Mouse (Mus musculus): ENCODE measurements around the gene Drosha. TPM values are rescaled to one million over a fixed set of nuclear protein-coding genes. Genes with fewer than 3 reads are reported as not detected.

Gene Drosha
- polyA plus RNA-seq, 1 experiment from 2014 or later = 65.1 TPM

GRCm38 (mm10) chr15:12840737-12841136 lies 16.1 kb downstream of the Drosha start:
- Histone ChIP-seq H3K9ac (no peak overlapping the region), H3K9me3 (replicated peaks) (no peaks in the 10 kb centered on the region), H3K27me3 (no peaks in the 10 kb centered on the region), H3K4me2 (replicated peaks) (no peak overlapping the region), H3K36me3 (peaks cover 83% of the 10 kb centered on the region), H3K4me1 (no peaks in the 10 kb centered on the region), H3K27ac (no peak overlapping the region), H3K4me3 (no peak overlapping the region)
- WGBS = 98% methylated on average over 11 of the region's 11 CpGs
- ATAC-seq (ENCODE audit: low FRiP score) = no peak

DNA sequence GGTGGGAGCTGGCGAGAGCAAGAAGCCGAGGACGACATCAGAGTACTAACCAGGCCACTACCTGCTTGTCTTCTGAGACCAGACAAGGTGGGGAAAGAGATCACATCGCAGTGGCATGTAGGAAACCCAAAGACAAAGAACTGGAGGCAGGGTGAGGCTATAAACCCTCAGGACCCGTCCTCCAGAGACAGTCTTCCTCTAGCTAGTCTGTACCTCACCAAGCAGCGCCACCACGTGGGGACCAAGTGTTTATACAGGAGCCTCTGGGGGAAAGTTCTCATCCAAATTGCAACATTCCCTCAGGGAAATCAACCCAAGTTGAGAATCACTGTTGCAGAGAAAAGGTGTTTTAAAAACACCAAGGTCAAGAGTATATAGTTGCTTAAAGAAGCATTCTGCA lies 18.2 kb downstream of the Drosha start:
- H3K27me3 ChIP-seq = no peaks in the 10 kb centered on the region
- no peak overlapping the region for H3K27ac ChIP-seq
- peaks cover 84% of the 10 kb centered on the region for H3K36me3 ChIP-seq
- H3K4me2 ChIP-seq (replicated peaks) = no peak overlapping the region
- no peaks in the 10 kb centered on the region for H3K4me1 ChIP-seq
- H3K9ac ChIP-seq = no peak overlapping the region
- WGBS = 82% methylated on average over 7 of the region's 7 CpGs
- no peak overlapping the region for H3K4me3 ChIP-seq
- no peak for ATAC-seq (ENCODE audit: low FRiP score)
- no peaks in the 10 kb centered on the region for H3K9me3 ChIP-seq (replicated peaks)

DNA sequence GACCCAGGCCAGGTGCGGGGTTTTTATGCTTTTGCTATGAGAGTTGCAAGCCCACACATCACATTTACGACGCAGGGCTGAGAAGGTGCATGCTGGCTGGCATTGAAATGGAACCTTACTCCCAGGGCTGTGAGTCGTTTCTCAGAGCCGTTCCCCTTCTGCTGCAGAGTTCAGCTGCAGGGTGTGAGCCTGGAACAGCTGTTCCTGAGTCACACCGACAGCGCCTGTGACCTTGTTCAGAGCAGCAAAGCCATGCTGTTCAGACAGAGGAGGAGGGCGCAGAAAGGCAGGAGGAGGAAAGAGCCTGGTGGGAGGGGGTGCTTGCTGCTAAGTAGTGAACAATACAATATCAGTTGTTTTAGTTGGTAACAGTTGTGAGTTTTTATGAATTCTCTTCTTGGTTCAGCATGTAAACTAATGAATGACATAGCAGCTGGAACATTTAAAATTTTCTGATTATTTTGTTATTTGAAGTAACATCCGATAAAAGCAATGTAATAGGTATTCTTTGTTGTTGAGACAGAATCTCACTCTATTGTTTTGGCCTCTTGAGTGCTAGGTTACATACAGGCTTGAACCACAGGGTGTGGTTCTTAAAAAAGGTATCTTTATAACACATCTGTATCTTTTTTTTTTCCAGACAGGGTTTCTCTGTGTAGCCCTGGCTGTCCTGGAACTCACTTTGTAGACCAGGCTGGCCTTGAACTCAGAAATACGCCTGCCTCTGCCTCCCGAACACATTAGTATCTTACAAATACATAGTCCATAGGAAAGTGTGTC lies 23.8 kb downstream of the Drosha start:
- 86% methylated on average over 11 of the region's 11 CpGs for WGBS
- no peak for ATAC-seq (ENCODE audit: low FRiP score)
- H3K27me3 ChIP-seq = no peaks in the 10 kb centered on the region
- no peaks in the 10 kb centered on the region for H3K9me3 ChIP-seq (replicated peaks)
- no peaks in the 10 kb centered on the region for H3K4me1 ChIP-seq
- no peak overlapping the region for H3K9ac ChIP-seq
- peaks cover 87% of the 10 kb centered on the region for H3K36me3 ChIP-seq
- no peak overlapping the region for H3K27ac ChIP-seq
- no peak overlapping the region for H3K4me3 ChIP-seq
- H3K4me2 ChIP-seq (replicated peaks) = no peak overlapping the region

- no peaks in the 10 kb centered on the region for H3K4me1 ChIP-seq
- peaks cover 87% of the 10 kb centered on the region for H3K36me3 ChIP-seq
- H3K4me2 ChIP-seq (replicated peaks) = no peak overlapping the region
- no peak overlapping the region for H3K9ac ChIP-seq
- H3K27ac ChIP-seq = no peak overlapping the region
- no peaks in the 10 kb centered on the region for H3K27me3 ChIP-seq
- WGBS = 83% methylated on average over 4 of the region's 4 CpGs
- no peaks in the 10 kb centered on the region for H3K9me3 ChIP-seq (replicated peaks)
- no peak overlapping the region for H3K4me3 ChIP-seq
- no peak for ATAC-seq (ENCODE audit: low FRiP score)
These were observed 24.8 kb downstream of the Drosha start for GRCm38 (mm10) chr15:12849373-12849772.

GRCm38 (mm10) chr15:12853471-12853870 lies 28.9 kb downstream of the Drosha start:
- H3K9ac ChIP-seq = no peak overlapping the region
- H3K27ac ChIP-seq = no peak overlapping the region
- WGBS = 93% methylated on average over 8 of the region's 8 CpGs
- H3K9me3 ChIP-seq (replicated peaks) = no peaks in the 10 kb centered on the region
- no peaks in the 10 kb centered on the region for H3K4me1 ChIP-seq
- no peaks in the 10 kb centered on the region for H3K27me3 ChIP-seq
- no peak for ATAC-seq (ENCODE audit: low FRiP score)
- peaks cover 91% of the 10 kb centered on the region for H3K36me3 ChIP-seq
- no peak overlapping the region for H3K4me3 ChIP-seq
- no peak overlapping the region for H3K4me2 ChIP-seq (replicated peaks)

GRCm38 (mm10) chr15:12856780-12857179 lies 32.2 kb downstream of the Drosha start:
- H3K9ac ChIP-seq = no peak overlapping the region
- H3K4me3 ChIP-seq = no peak overlapping the region
- no peaks in the 10 kb centered on the region for H3K4me1 ChIP-seq
- H3K27ac ChIP-seq = no peak overlapping the region
- no peaks in the 10 kb centered on the region for H3K27me3 ChIP-seq
- H3K4me2 ChIP-seq (replicated peaks) = no peak overlapping the region
- H3K9me3 ChIP-seq (replicated peaks) = no peaks in the 10 kb centered on the region
- no peak for ATAC-seq (ENCODE audit: low FRiP score)
- WGBS = 97% methylated on average over 6 of the region's 6 CpGs
- peaks cover 92% of the 10 kb centered on the region for H3K36me3 ChIP-seq

GRCm38 (mm10) chr15:12857840-12858516 lies 33.4 kb downstream of the Drosha start:
- no peak for ATAC-seq (ENCODE audit: low FRiP score)
- H3K9me3 ChIP-seq (replicated peaks) = no peaks in the 10 kb centered on the region
- no peaks in the 10 kb centered on the region for H3K4me1 ChIP-seq
- H3K27ac ChIP-seq = no peak overlapping the region
- H3K4me2 ChIP-seq (replicated peaks) = no peak overlapping the region
- WGBS = 94% methylated on average over 12 of the region's 12 CpGs
- H3K9ac ChIP-seq = no peak overlapping the region
- no peaks in the 10 kb centered on the region for H3K27me3 ChIP-seq
- peaks cover 91% of the 10 kb centered on the region for H3K36me3 ChIP-seq
- no peak overlapping the region for H3K4me3 ChIP-seq

DNA sequence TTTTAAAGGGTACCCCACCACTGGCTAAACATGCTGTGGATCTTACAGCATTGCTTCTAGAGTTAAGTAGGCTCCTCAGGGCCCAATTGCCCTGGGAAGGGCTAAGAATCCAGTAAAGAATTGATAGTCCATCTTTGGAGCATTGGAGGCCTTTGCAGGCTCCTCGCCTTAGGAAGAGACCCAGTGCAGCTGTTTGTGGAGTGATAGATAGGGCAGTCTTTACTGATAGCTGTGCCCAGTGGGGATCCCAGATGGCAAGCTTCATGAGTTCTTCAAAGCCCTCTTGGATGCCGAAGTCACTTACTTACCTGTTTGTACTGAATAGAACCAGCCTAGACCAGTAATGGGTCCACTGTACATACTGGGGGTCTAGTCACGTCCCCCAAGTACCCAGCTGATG lies 34.0 kb downstream of the Drosha start:
- H3K27ac ChIP-seq = no peak overlapping the region
- ATAC-seq (ENCODE audit: low FRiP score) = no peak
- H3K36me3 ChIP-seq = peaks cover 88% of the 10 kb centered on the region
- no peak overlapping the region for H3K4me3 ChIP-seq
- 96% methylated on average over 3 of the region's 3 CpGs for WGBS
- no peaks in the 10 kb centered on the region for H3K27me3 ChIP-seq
- H3K4me2 ChIP-seq (replicated peaks) = no peak overlapping the region
- H3K9me3 ChIP-seq (replicated peaks) = no peaks in the 10 kb centered on the region
- H3K9ac ChIP-seq = no peak overlapping the region
- H3K4me1 ChIP-seq = no peaks in the 10 kb centered on the region

GRCm38 (mm10) chr15:12862061-12862460 lies 37.4 kb downstream of the Drosha start:
- Histone ChIP-seq H3K4me2 (replicated peaks) (no peak overlapping the region), H3K27ac (no peak overlapping the region), H3K4me3 (no peak overlapping the region), H3K36me3 (peaks cover 77% of the 10 kb centered on the region), H3K9me3 (replicated peaks) (no peaks in the 10 kb centered on the region), H3K9ac (no peak overlapping the region), H3K4me1 (no peaks in the 10 kb centered on the region), H3K27me3 (no peaks in the 10 kb centered on the region)
- ATAC-seq (ENCODE audit: low FRiP score) = no peak
- 86% methylated on average over 3 of the region's 3 CpGs for WGBS

DNA sequence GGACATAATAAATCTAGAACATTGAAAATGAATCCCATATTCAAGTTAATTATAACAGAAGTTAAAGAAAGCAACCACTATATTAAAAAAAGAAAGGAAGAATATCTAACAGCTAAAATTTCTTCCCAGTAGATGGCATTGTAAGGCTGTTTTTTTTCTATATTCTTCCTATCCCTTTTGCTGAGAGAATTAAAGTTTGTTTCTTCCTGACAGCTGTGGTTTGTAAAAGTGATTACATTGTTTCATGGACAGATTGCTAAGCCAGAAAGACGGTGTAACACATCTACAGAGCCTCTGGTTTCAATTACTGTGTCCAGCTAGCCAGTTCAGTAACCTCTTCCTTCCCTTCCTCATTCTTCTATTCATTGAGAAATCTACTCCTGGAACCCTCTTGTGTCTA lies 39.1 kb downstream of the Drosha start:
- H3K9ac ChIP-seq = no peak overlapping the region
- H3K4me1 ChIP-seq = no peaks in the 10 kb centered on the region
- no peaks in the 10 kb centered on the region for H3K27me3 ChIP-seq
- H3K36me3 ChIP-seq = peaks cover 74% of the 10 kb centered on the region
- no peak overlapping the region for H3K4me3 ChIP-seq
- no peak overlapping the region for H3K4me2 ChIP-seq (replicated peaks)
- H3K27ac ChIP-seq = no peak overlapping the region
- ATAC-seq (ENCODE audit: low FRiP score) = no peak
- 59% methylated on average over 1 of the region's 1 CpGs for WGBS
- H3K9me3 ChIP-seq (replicated peaks) = no peaks in the 10 kb centered on the region

DNA sequence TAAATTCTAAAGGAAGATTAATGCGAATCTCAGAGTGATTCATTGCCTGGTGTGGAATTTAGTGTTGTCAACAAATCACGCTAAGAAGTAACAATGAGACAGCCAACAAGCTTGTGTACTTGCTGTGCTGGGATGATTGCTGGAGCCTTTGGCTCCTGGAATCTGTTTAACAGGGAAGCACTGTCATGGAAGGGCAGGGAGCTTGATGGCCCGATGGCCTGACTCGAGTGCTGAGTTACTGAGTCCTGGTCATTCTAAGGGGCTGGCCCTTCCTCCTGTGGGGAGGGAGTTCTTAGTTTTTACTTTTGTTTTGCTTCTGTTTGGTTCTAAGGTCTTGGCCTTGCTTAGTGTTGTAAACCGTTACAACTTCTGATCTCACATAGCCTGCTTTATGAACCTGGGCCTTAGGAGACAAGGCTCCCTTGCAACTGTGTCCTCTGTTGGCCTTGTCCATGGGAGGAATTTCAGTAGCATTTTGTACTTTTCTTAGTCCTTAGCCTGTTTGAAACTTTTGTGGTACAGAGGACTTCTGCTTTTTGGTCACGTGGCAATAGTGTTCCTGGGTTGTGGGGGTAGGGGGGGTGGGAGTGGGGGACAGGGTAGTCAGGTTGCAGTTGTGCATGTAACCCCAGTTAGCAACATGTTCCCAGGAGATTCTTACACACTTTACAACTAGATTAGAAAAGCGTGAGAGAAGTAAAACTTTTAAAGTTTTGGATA lies 41.1 kb downstream of the Drosha start:
- no peak for ATAC-seq (ENCODE audit: low FRiP score)
- Histone ChIP-seq H3K27me3 (no peaks in the 10 kb centered on the region), H3K9ac (no peak overlapping the region), H3K4me3 (no peak overlapping the region), H3K4me2 (replicated peaks) (no peak overlapping the region), H3K36me3 (peaks cover 66% of the 10 kb centered on the region), H3K4me1 (no peaks in the 10 kb centered on the region), H3K27ac (no peak overlapping the region), H3K9me3 (replicated peaks) (no peaks in the 10 kb centered on the region)
- 88% methylated on average over 7 of the region's 7 CpGs for WGBS

DNA sequence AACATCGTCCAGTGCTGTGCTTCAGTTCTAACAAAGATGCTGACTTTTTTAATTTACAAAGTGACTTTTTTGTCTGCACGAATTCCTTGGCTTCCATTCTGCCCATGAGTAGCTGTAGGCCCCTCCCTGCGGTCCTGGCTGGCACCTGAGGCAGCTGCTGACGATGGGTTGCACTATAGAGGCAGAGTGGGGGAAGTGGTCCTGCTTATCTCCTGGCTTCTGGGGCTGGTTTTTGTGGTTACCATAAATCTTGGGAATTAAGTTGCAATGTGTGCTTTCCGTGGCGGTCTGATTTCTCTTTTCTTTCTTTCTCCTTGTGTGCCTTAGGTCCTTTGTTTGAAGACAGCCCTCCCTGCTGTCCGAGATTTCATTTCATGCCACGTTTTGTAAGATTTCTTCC lies 42.7 kb downstream of the Drosha start:
- no peak for ATAC-seq (ENCODE audit: low FRiP score)
- no peaks in the 10 kb centered on the region for H3K4me1 ChIP-seq
- H3K4me2 ChIP-seq (replicated peaks) = no peak overlapping the region
- H3K27me3 ChIP-seq = no peaks in the 10 kb centered on the region
- H3K4me3 ChIP-seq = no peak overlapping the region
- no peaks in the 10 kb centered on the region for H3K9me3 ChIP-seq (replicated peaks)
- H3K27ac ChIP-seq = no peak overlapping the region
- H3K36me3 ChIP-seq = peaks cover 57% of the 10 kb centered on the region
- WGBS = 86% methylated on average over 8 of the region's 8 CpGs
- no peak overlapping the region for H3K9ac ChIP-seq
